In the genomic region with DNA sequence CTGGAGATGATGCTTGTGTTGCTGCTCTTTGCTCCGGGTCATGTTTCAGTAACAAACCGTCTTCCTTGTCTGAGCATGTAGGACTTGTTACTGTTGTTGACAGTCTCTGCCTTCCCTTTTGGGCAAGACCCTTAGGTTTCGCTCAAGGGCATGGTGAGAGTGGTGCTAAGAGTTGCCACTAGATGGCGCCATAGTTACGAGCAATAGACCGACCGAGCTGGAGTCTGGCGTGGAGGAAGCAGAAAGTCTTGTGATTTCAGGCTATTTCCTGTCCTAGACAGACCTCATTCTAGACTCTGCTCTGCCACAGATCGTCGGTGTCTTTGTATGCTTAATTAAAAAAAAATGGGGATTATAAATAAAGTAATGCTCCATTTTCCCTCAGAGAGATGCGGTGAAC, we compare ENCODE assay signal across 8 mouse cellular contexts. TPM values are rescaled to one million over a fixed set of nuclear protein-coding genes. Genes with fewer than 3 reads are reported as not detected.
DNase-seq lines count a peak whose midpoint lies in the region; ATAC-seq and TF ChIP-seq lines count a peak whose summit lies in the region.

No protein-coding gene starts in this region.

- no peaks in the 10 kb centered on the region for H3K4me1 ChIP-seq in liver, embryonic 12.5 days
- H3K4me1 ChIP-seq in intestine, embryonic 15.5 days (replicated peaks), result no peaks in the 10 kb centered on the region
- peaks cover 3% of the 10 kb centered on the region; the same call in 1 of the 2 replicates for H3K4me1 ChIP-seq in midbrain, embryonic 16.5 days (ENCODE audit: control insufficient read depth, insufficient read depth, low read length)

- intact Hi-C loops in gastrocnemius, adult 2 months (cut with DNase I), result loop anchor here (1.0 to 2.0 kb wide), 2 partner anchors 89 to 353 kb away; no protein-coding TSS in a partner anchor
- intact Hi-C loops in left cerebral cortex, postnatal 36 days (cut with DNase I), result loop anchor here (5.0 to 10.0 kb wide), 3 partner anchors 89 to 941 kb away; no protein-coding TSS in a partner anchor

- H3K27ac ChIP-seq in liver, embryonic 12.5 days, result no peak overlapping the region
- H3K27ac ChIP-seq in gastrocnemius, adult 2 months, result no peak overlapping the region
- H3K27ac ChIP-seq in intestine, embryonic 15.5 days, result no peak overlapping the region
- H3K27ac ChIP-seq in midbrain, embryonic 16.5 days (ENCODE audit: low read length), result no peak overlapping the region

- no peak for ATAC-seq in liver, embryonic 12.5 days
- ATAC-seq in intestine, embryonic 15.5 days, result peak; percentile 75
- ATAC-seq in midbrain, embryonic 16.5 days, result peak; percentile 84; the same call in 1 of the 2 replicates

- DNase-seq in liver, result peak; percentile 72
- DNase-seq in cerebellum, postnatal 36 days, result peak; percentile 78 to 86
- peak; percentile 80 for DNase-seq in gastrocnemius, adult 2 months
- DNase-seq in left cerebral cortex, postnatal 36 days (ENCODE audit: low spot score in 2 of 2), result peak; percentile 76 to 79
- DNase-seq in spleen, postnatal 36 days (ENCODE audit: low spot score in 2 of 2), result peak; percentile 17 to 26

- TF ChIP-seq CTCF in gastrocnemius, adult 2 months (IDR thresholded peaks at IDR 0.05), result peak; percentile 94

- H3K27me3 ChIP-seq in liver, embryonic 12.5 days (replicated peaks), result no peaks in the 10 kb centered on the region; the same call in 1 of the 2 replicates
- no peaks in the 10 kb centered on the region for H3K27me3 ChIP-seq in intestine, embryonic 15.5 days (replicated peaks)
- no peaks in the 10 kb centered on the region for H3K27me3 ChIP-seq in midbrain, embryonic 16.5 days (ENCODE audit: control insufficient read depth, insufficient read depth, low read depth, low read length)

- no peak overlapping the region for H3K9ac ChIP-seq in liver, embryonic 12.5 days
- H3K9ac ChIP-seq in intestine, embryonic 15.5 days, result no peak overlapping the region
- H3K9ac ChIP-seq in midbrain, embryonic 16.5 days (ENCODE audit: low read depth, low read length), result no peak overlapping the region

- no peak overlapping the region for H3K4me2 ChIP-seq in liver, embryonic 12.5 days
- no peak overlapping the region for H3K4me2 ChIP-seq in intestine, embryonic 15.5 days (replicated peaks)
- H3K4me2 ChIP-seq in midbrain, embryonic 16.5 days (ENCODE audit: low read length), result no peak overlapping the region

- WGBS in liver, embryonic 12.5 days (ENCODE audit: insufficient replicate concordance), result 7% methylated on average over 11 of the region's 11 CpGs
- WGBS in intestine, embryonic 15.5 days, result 13% methylated on average over 11 of the region's 11 CpGs
- WGBS in midbrain, embryonic 16.5 days, result 10% methylated on average over 11 of the region's 11 CpGs

- no peaks in the 10 kb centered on the region for H3K36me3 ChIP-seq in liver, embryonic 12.5 days
- no peaks in the 10 kb centered on the region for H3K36me3 ChIP-seq in intestine, embryonic 15.5 days
- H3K36me3 ChIP-seq in midbrain, embryonic 16.5 days (ENCODE audit: control insufficient read depth, insufficient read depth, low read length), result no peaks in the 10 kb centered on the region

- no peaks in the 10 kb centered on the region for H3K9me3 ChIP-seq in liver, embryonic 12.5 days (replicated peaks)
- no peaks in the 10 kb centered on the region for H3K9me3 ChIP-seq in intestine, embryonic 15.5 days
- no peaks in the 10 kb centered on the region for H3K9me3 ChIP-seq in midbrain, embryonic 16.5 days (replicated peaks; ENCODE audit: control insufficient read depth, low read length, poor library complexity, severe bottlenecking)

- H3K4me3 ChIP-seq in liver, embryonic 12.5 days, result no peak overlapping the region
- peak overlapping the region; percentile 47 for H3K4me3 ChIP-seq in gastrocnemius, adult 2 months
- H3K4me3 ChIP-seq in intestine, embryonic 15.5 days (replicated peaks), result no peak overlapping the region
- H3K4me3 ChIP-seq in midbrain, embryonic 16.5 days (ENCODE audit: low read depth, low read length), result no peak overlapping the region

RNA-seq across cellular contexts. Expression of gene Tmem233, which starts 40.3 kb away (rescaled TPM):
- not detected in 2 replicates for polyA plus RNA-seq in liver, embryonic 12.5 days (2016; fragmentation: Nextera tagmentation; extraction: Ambion mirVana)
- total RNA-seq in gastrocnemius, adult 2 months (2021), result 100 to 1,000 TPM; 102 to 138 TPM
- polyA plus RNA-seq in intestine, embryonic 15.5 days (2015; fragmentation: Nextera tagmentation; extraction: Ambion mirVana), result not detected in 2 replicates
- total RNA-seq in left cerebral cortex, postnatal 36 days (2021), result not detected
- polyA plus RNA-seq in midbrain, embryonic 16.5 days (2015; fragmentation: Nextera tagmentation; extraction: Ambion mirVana), result not detected in 2 replicates

Comparison
In these comparisons a context has a peak if more than half of its experiments do, and no peak if none do; other contexts are left out.
1. DNase-seq: peak in every context shown above with its lines; median percentile 82 in cerebellum, postnatal 36 days; 80 in gastrocnemius, adult 2 months; 78 in left cerebral cortex, postnatal 36 days; 72 in liver; 22 in spleen, postnatal 36 days.